Mouse (Mus musculus) lung, embryonic 15.5 days (tissue): ENCODE measurements around the gene Duox1. TPM values are rescaled to one million over a fixed set of nuclear protein-coding genes. Genes with fewer than 3 reads are reported as not detected.

ENCODE experiments used
- ATAC-seq: fragments of 200-750 bp; cut with Nextera tagmentation; 2 replicates; pipeline ENCODE4 v1.8.0; 2017; ENCODE audit warnings: moderate number of reproducible peaks, borderline replicate concordance; ENCODE audit not compliant: low FRiP score, low TSS enrichment; ENCODE audit errors: extremely low read depth
- H3K27ac ChIP-seq: fragments of 300-500 bp; sonication (generic); 2 replicates; pipeline ENCODE4 v1.5.1; 2015; ENCODE audit warnings: moderate library complexity, mild to moderate bottlenecking, inconsistent platforms
- H3K27me3 ChIP-seq: fragments of 300-500 bp; sonication (generic); 2 replicates; pipeline ENCODE4 v1.6.1; 2015; ENCODE audit warnings: inconsistent platforms
- H3K36me3 ChIP-seq: fragments of 300-500 bp; sonication (generic); 2 replicates; pipeline ENCODE4 v1.6.1; 2015; ENCODE audit warnings: inconsistent platforms
- H3K4me1 ChIP-seq: fragments of 300-500 bp; sonication (generic); 2 replicates; pipeline ENCODE4 v1.6.1; 2015; ENCODE audit warnings: inconsistent platforms
- H3K4me2 ChIP-seq: fragments of 300-500 bp; sonication (generic); 2 replicates; pipeline ENCODE4 v1.6.1; 2015; ENCODE audit warnings: inconsistent platforms, mild to moderate bottlenecking, moderate library complexity
- H3K4me3 ChIP-seq: fragments of 300-500 bp; sonication (generic); 2 replicates; pipeline ENCODE4 v1.5.1; 2015; ENCODE audit warnings: mild to moderate bottlenecking, inconsistent platforms
- H3K9ac ChIP-seq: fragments of 300-500 bp; sonication (generic); 2 replicates; pipeline ENCODE4 v1.6.1; 2015; ENCODE audit warnings: inconsistent platforms
- H3K9me3 ChIP-seq: fragments of 300-500 bp; sonication (generic); 2 replicates; pipeline ENCODE4 v1.6.1; 2016; ENCODE audit warnings: inconsistent platforms
- WGBS: fragments of 180-500 bp; shearing (Covaris S2); methylation state at CpG from one replicate; pipeline ENCODE4 v1.1.7; 2015; 5-methylcytosine and 5-hydroxymethylcytosine counted together
- polyA plus RNA-seq: library from polyadenylated mRNA; unstranded; fragments of >200 nt; fragmentation: Nextera tagmentation; extraction: Ambion mirVana; gene quantifications from 2 replicates; pipeline ENCODE4 v1.2.1, GENCODE M21; 2015

The Duox1 gene
- 0.04 and 0.10 TPM in 2 replicates for polyA plus RNA-seq

DNA sequence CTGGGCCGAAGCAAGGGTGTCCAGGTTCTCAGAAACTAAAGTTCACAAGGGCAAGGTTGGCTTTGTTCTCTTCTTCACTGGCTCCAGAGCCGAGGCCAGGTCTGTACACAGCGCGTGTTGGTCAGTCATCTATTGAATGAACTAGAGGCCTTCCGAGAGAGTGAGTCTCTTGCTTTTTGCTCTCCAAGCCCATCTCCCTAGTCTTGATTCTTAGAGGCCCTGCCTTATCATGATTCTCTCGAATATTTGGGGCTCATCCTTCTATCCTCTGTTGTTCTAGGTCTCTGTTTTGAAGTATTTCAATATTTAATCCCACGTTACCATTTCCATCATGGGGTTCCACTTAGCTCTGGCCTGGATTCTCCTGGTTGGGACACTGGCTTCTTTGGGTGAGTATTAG lies at the start of gene Duox1:
Gene Duox1 (plus strand): TSS at position 301 of the 400 bp plus-strand sequence.
- Histone ChIP-seq H3K9me3 (no peaks in the 10 kb centered on the region), H3K27me3 (peaks cover 52% of the 10 kb centered on the region), H3K4me3 (no peak within 1 kb of the TSS), H3K4me2 (no peak within 1 kb of the TSS), H3K9ac (no peak within 1 kb of the TSS), H3K27ac (no peak within 1 kb of the TSS), H3K4me1 (peaks cover 8% of the 10 kb centered on the region; the same call in 1 of the 2 replicates), H3K36me3 (no peaks in the 10 kb centered on the region)
- no peak for ATAC-seq
- WGBS = 80% methylated on average over 7 of the region's 7 CpGs

DNA sequence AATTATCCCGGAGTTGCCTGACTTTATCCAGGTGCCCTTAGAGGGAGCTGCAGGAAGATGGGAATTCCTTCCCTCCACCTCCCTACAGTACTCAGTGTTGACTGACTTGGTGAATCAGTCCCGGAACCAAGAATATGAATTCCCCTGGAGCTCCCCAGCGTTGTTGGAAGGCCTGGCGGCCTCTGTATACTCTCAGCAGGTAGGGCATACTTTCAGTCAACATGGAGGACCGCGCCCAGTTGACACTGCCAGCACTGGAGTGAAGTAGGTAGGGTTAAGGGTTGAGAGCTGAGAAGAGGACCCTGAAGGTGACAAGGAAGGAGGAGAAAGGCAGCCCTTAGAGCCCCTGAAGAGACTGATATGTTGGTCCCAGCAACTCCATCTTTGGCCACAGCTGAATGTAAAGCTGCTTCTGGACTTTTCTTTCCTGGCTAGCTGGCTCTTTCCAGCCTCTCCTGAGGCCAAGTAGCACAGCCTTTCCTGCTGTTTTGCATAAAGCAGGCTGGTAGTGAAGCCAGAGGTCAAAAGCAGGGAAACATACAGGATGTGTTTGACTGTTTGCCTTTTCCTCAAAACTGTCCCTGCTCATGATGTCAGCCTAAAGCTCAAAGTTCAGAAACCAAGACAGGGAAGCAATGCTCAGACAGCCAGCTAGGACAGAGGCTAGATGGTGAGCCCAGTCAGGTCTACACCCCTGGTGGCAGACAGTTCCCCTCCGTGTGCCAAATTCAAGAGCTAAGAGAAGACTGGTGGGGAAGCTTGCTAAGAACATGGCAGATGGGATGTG lies 48.9 kb upstream of the Duox1 start:
- no peak overlapping the region for H3K4me3 ChIP-seq
- H3K36me3 ChIP-seq = no peaks in the 10 kb centered on the region
- no peak overlapping the region for H3K4me2 ChIP-seq
- H3K27ac ChIP-seq = no peak overlapping the region
- no peaks in the 10 kb centered on the region for H3K27me3 ChIP-seq
- no peak for ATAC-seq
- no peaks in the 10 kb centered on the region for H3K9me3 ChIP-seq
- H3K4me1 ChIP-seq = no peaks in the 10 kb centered on the region
- H3K9ac ChIP-seq = no peak overlapping the region
- WGBS = 74% methylated on average over 7 of the region's 7 CpGs

- Histone ChIP-seq H3K9me3 (no peaks in the 10 kb centered on the region), H3K27ac (no peak overlapping the region), H3K9ac (no peak overlapping the region), H3K36me3 (no peaks in the 10 kb centered on the region), H3K4me3 (no peak overlapping the region), H3K27me3 (no peaks in the 10 kb centered on the region), H3K4me1 (no peaks in the 10 kb centered on the region), H3K4me2 (no peak overlapping the region)
- no peak for ATAC-seq
- 63% methylated on average over 3 of the region's 3 CpGs for whole genome bisulfite sequencing
These were observed 36.7 kb upstream of the Duox1 start for GRCm38 (mm10) chr2:122278769-122279168.

DNA sequence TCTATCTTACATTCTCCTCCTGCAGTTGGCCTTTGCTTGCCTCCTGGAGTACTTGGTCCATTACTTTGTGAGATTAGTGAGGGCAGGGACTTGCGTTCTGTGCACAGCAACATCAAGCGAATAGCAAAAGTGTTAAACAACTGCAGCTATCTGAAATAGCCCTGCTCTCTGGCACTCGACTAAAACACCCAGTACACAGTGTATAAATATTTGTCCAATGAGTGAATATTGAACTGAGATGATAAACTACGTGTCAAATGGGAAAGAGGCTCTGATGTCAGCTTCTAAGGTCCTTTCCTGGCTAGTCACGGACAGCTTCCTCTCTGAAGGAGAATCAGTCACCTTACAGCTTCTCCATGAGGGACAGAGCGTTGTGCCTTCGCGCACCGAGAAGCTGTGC lies 31.4 kb upstream of the Duox1 start:
- H3K4me1 ChIP-seq = no peaks in the 10 kb centered on the region
- no peaks in the 10 kb centered on the region for H3K36me3 ChIP-seq
- H3K4me2 ChIP-seq = no peak overlapping the region
- 44% methylated on average over 9 of the region's 9 CpGs for WGBS
- no peak overlapping the region for H3K9ac ChIP-seq
- H3K9me3 ChIP-seq = no peaks in the 10 kb centered on the region
- H3K4me3 ChIP-seq = no peak overlapping the region
- H3K27me3 ChIP-seq = no peaks in the 10 kb centered on the region
- ATAC-seq = no peak
- H3K27ac ChIP-seq = no peak overlapping the region

GRCm38 (mm10) chr2:122286137-122286536 lies 29.3 kb upstream of the Duox1 start:
- ATAC-seq = no peak

DNA sequence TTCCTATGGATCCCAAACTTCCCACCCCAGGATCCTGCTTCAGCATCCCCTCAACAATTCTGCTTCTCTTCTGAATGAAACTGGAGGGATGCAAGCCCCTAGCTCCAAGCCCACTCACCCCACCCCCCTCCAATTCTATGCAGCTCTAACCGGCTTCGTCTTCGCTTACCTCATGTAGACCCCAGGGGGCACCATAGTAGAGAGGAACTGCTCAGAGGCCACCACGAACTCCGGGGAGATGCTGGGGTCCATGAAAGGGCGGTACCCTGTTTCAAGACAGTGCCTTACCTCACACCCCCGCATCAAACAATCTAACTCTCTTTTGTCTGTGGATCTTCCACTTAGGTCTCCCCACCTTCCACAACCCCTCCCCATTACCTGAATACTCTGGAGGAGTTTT lies 20.6 kb upstream of the Duox1 start:
- no peak for ATAC-seq
- H3K4me1 ChIP-seq = peaks cover 14% of the 10 kb centered on the region
- no peaks in the 10 kb centered on the region for H3K36me3 ChIP-seq
- no peak overlapping the region for H3K4me3 ChIP-seq
- no peaks in the 10 kb centered on the region for H3K9me3 ChIP-seq
- no peak overlapping the region for H3K27ac ChIP-seq
- H3K4me2 ChIP-seq = no peak overlapping the region
- 10% methylated on average over 7 of the region's 7 CpGs for WGBS
- H3K27me3 ChIP-seq = peaks cover 68% of the 10 kb centered on the region
- H3K9ac ChIP-seq = no peak overlapping the region

More at GRCm38 (mm10) chr2:122286137-122286536, 29.3 kb upstream of the Duox1 start:
- Histone ChIP-seq H3K4me1 (no peaks in the 10 kb centered on the region), H3K36me3 (no peaks in the 10 kb centered on the region), H3K27me3 (no peaks in the 10 kb centered on the region), H3K9me3 (no peaks in the 10 kb centered on the region), H3K9ac (no peak overlapping the region), H3K4me3 (no peak overlapping the region), H3K4me2 (no peak overlapping the region), H3K27ac (no peak overlapping the region)
- 44% methylated on average over 7 of the region's 7 CpGs for WGBS

- Histone ChIP-seq H3K36me3 (no peaks in the 10 kb centered on the region), H3K4me2 (peak overlapping the region; percentile 19; the same call in 1 of the 2 replicates), H3K9me3 (no peaks in the 10 kb centered on the region), H3K27me3 (peaks cover 94% of the 10 kb centered on the region), H3K9ac (no peak overlapping the region), H3K4me1 (peaks cover 27% of the 10 kb centered on the region), H3K27ac (no peak overlapping the region), H3K4me3 (no peak overlapping the region)
- WGBS = 2% methylated on average over 35 of the region's 35 CpGs
- ATAC-seq = no peak
These were observed 18.0 kb upstream of the Duox1 start for GRCm38 (mm10) chr2:122297271-122298095.

DNA sequence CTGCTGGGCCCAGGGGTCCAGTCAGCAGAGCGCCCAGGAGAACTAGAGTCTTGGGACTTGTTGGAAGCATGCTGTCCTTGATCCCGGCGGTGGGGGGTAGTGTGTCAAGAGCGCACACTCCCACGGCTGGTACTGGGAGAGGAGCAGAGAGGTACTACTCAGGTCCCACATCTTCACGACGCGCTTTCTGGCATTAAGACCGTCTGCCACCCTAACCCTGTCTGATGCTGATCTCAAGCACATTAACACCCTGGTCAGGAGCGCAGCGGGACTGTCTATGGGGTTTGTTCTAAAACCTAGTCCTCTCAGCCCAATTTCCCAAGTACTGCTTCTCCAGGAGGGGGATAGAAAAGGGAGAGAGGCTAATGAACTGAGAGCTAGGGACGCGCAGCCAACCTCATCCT lies 17.4 kb upstream of the Duox1 start, which contains the start of gene Duox2:
Gene Duox2 (minus strand): TSS at position 354 of the 404 bp plus-strand sequence.
- Histone ChIP-seq H3K9ac (no peak within 1 kb of the TSS), H3K9me3 (no peaks in the 10 kb centered on the region), H3K36me3 (no peaks in the 10 kb centered on the region), H3K27me3 (peaks cover 99% of the 10 kb centered on the region), H3K4me2 (peak within 1 kb of the TSS; percentile 47), H3K4me1 (peaks cover 27% of the 10 kb centered on the region), H3K4me3 (peak within 1 kb of the TSS; percentile 19), H3K27ac (no peak within 1 kb of the TSS)
- WGBS = 5% methylated on average over 13 of the region's 13 CpGs
- ATAC-seq = no peak

GRCm38 (mm10) chr2:122298596-122299490 lies 16.6 kb upstream of the Duox1 start, which contains the start of gene Duoxa2:
TSS of gene Duoxa2 (plus strand) at chr2:122298900.
- H3K36me3 ChIP-seq = no peaks in the 10 kb centered on the region
- H3K4me1 ChIP-seq = peaks cover 27% of the 10 kb centered on the region
- H3K27ac ChIP-seq = no peak within 1 kb of the TSS
- peaks cover 99% of the 10 kb centered on the region for H3K27me3 ChIP-seq
- H3K9ac ChIP-seq = no peak within 1 kb of the TSS
- H3K4me2 ChIP-seq = peak within 1 kb of the TSS; percentile 47
- WGBS = 2% methylated on average over 43 of the region's 43 CpGs
- no peaks in the 10 kb centered on the region for H3K9me3 ChIP-seq
- peak within 1 kb of the TSS; percentile 19 for H3K4me3 ChIP-seq
- no peak for ATAC-seq

- peaks cover 27% of the 10 kb centered on the region for H3K4me1 ChIP-seq
- H3K9ac ChIP-seq = no peak overlapping the region
- ATAC-seq = no peak
These were observed 15.4 kb upstream of the Duox1 start for GRCm38 (mm10) chr2:122299911-122300655.

DNA sequence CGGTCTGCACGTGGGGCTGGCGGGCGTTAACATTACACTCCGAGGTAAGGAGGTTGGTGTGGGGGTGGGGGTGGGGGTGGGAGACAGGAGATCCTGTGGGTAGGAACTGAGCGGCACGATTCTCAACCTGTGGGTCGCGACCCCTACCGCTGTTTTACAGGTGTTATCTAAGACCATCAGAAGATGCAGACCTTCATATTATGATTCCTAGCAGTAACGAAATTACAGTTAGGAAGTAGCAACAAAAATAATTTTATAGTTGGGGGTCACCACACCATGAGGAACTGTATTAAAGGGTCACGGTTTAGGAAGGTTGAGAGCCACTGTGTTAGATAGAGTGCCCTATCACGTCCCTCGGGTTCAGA lies 14.8 kb upstream of the Duox1 start:
- Histone ChIP-seq H3K4me2 (no peak overlapping the region), H3K27ac (no peak overlapping the region), H3K36me3 (no peaks in the 10 kb centered on the region), H3K4me1 (peaks cover 27% of the 10 kb centered on the region), H3K9ac (no peak overlapping the region), H3K9me3 (no peaks in the 10 kb centered on the region), H3K4me3 (no peak overlapping the region), H3K27me3 (peaks cover 92% of the 10 kb centered on the region)
- ATAC-seq = no peak
- 7% methylated on average over 14 of the region's 14 CpGs for WGBS

More at GRCm38 (mm10) chr2:122299911-122300655, 15.4 kb upstream of the Duox1 start:
- Histone ChIP-seq H3K27me3 (peaks cover 97% of the 10 kb centered on the region), H3K9me3 (no peaks in the 10 kb centered on the region), H3K36me3 (no peaks in the 10 kb centered on the region), H3K27ac (no peak overlapping the region), H3K4me2 (no peak overlapping the region), H3K4me3 (no peak overlapping the region)
- WGBS = 12% methylated on average over 14 of the region's 14 CpGs
